Mouse (Mus musculus) CH12.LX (cell line): Measurements from ENCODE around the gene Fgfr2. TPM values are rescaled to one million over a fixed set of nuclear protein-coding genes. Genes with fewer than 3 reads are reported as not detected.

Source experiments
- DNase-seq: peaks from one replicate; pipeline ENCODE4 v3.0.0-alpha.2; 2013; ENCODE audit errors: extremely low read depth
- H3K27ac ChIP-seq: 2 replicates; pipeline ENCODE4 v1.5.1; 2012; ENCODE audit warnings: low read depth, mild to moderate bottlenecking, control low read depth, moderate library complexity; ENCODE audit not compliant: insufficient read depth
- H3K27me3 ChIP-seq: replicated peaks from 2 replicates; pipeline ENCODE3; 2012; ENCODE audit warnings: inconsistent platforms
- H3K36me3 ChIP-seq, 2 experiments: replicated peaks in 1 of 2; 2 replicates each; pipeline versions ENCODE3 to v1.6.1; 2012; ENCODE audit warnings: inconsistent platforms in 1 of 2, low read length in 1 of 2, mild to moderate bottlenecking in 1 of 2, mixed read lengths in 1 of 2, moderate library complexity in 1 of 2; ENCODE audit not compliant: control insufficient read depth in 1 of 2, insufficient read depth in 1 of 2
- H3K4me1 ChIP-seq, 2 experiments: 2 replicates each; pipeline ENCODE4 v1.6.1; 2012; ENCODE audit warnings: inconsistent platforms in 1 of 2, moderate library complexity in 1 of 2; ENCODE audit not compliant: insufficient read depth in 2 of 2, control insufficient read depth in 1 of 2
- H3K4me2 ChIP-seq: 2 replicates; pipeline ENCODE4 v1.6.1; 2012; ENCODE audit warnings: low read depth, mild to moderate bottlenecking, control low read depth; ENCODE audit not compliant: poor library complexity, insufficient read depth, severe bottlenecking
- H3K4me3 ChIP-seq, 3 experiments: fragments of 150-350 bp in 1 of 3; sonication (generic) in 1 of 3; replicated peaks in 1 of 3; 2 replicates each; pipeline versions ENCODE3 to v1.5.1; 2011 to 2012; ENCODE audit warnings: low read depth in 2 of 3, low read length in 2 of 3, mild to moderate bottlenecking in 2 of 3, moderate library complexity in 2 of 3, control low read depth in 1 of 3, improper control_type of control experiment in 1 of 3, inconsistent platforms in 1 of 3, mixed read lengths in 1 of 3; ENCODE audit not compliant: poor library complexity in 1 of 3
- H3K79me2 ChIP-seq: replicated peaks from 2 replicates; pipeline ENCODE4 v1.6.1; 2012; ENCODE audit warnings: mild to moderate bottlenecking, moderate library complexity; ENCODE audit not compliant: control insufficient read depth, poor library complexity, insufficient read depth, severe bottlenecking; ENCODE audit errors: extremely low read depth
- H3K9ac ChIP-seq: 2 replicates; pipeline ENCODE4 v1.6.1; 2012; ENCODE audit warnings: low read depth, mild to moderate bottlenecking, control low read depth, moderate library complexity; ENCODE audit not compliant: insufficient read depth
- H3K9me3 ChIP-seq: replicated peaks from 2 replicates; pipeline ENCODE3; 2012; ENCODE audit warnings: low read length, inconsistent platforms, mixed read lengths
- BHLHE40 ChIP-seq: IDR thresholded peaks from 2 replicates; pipeline ENCODE4 v1.6.1; 2011; ENCODE audit warnings: mild to moderate bottlenecking, low read depth, low read length, improper control_type of control experiment
- E2F4 ChIP-seq: IDR thresholded peaks from 2 replicates; pipeline ENCODE4 v1.6.1; 2011; ENCODE audit warnings: low read depth, low read length, improper control_type of control experiment; ENCODE audit not compliant: insufficient replicate concordance
- ETS1 ChIP-seq: conservative IDR thresholded peaks from 2 replicates; pipeline ENCODE4 v1.6.1; 2012; ENCODE audit warnings: low read depth, mild to moderate bottlenecking, inconsistent platforms, low read length, improper control_type of control experiment, moderate library complexity
- GABPA ChIP-seq: IDR thresholded peaks from 2 replicates; pipeline ENCODE4 v1.6.1; 2012; ENCODE audit warnings: low read depth, low read length, improper control_type of control experiment, inconsistent platforms; ENCODE audit not compliant: insufficient replicate concordance
- HCFC1 ChIP-seq: IDR thresholded peaks from 2 replicates; pipeline ENCODE4 v1.6.1; 2012; ENCODE audit warnings: low read depth, mild to moderate bottlenecking, inconsistent platforms, low read length, improper control_type of control experiment
- JUN ChIP-seq: IDR thresholded peaks from 2 replicates; pipeline ENCODE4 v1.6.1; 2011; ENCODE audit warnings: low read depth, mild to moderate bottlenecking, low read length, improper control_type of control experiment, moderate library complexity; ENCODE audit not compliant: insufficient read depth
- KAT2A ChIP-seq: IDR thresholded peaks from 2 replicates; pipeline ENCODE4 v1.6.1; 2012; ENCODE audit warnings: low read length, improper control_type of control experiment, inconsistent platforms; ENCODE audit not compliant: insufficient replicate concordance
- MAFK ChIP-seq: IDR thresholded peaks from 2 replicates; pipeline ENCODE4 v1.6.1; 2011; ENCODE audit warnings: low read length, improper control_type of control experiment; ENCODE audit not compliant: insufficient replicate concordance
- MEF2A ChIP-seq: IDR thresholded peaks from 2 replicates; pipeline ENCODE4 v1.6.1; 2014; ENCODE audit warnings: low read depth, mild to moderate bottlenecking, inconsistent platforms, low read length, improper control_type of control experiment, borderline replicate concordance
- MYC ChIP-seq: IDR thresholded peaks from 2 replicates; pipeline ENCODE4 v1.6.1; 2011; ENCODE audit warnings: low read depth, mild to moderate bottlenecking, improper control_type of control experiment, low read length
- NELFE ChIP-seq: IDR thresholded peaks from 2 replicates; pipeline ENCODE4 v1.6.1; 2011; ENCODE audit warnings: low read depth, low read length, improper control_type of control experiment
- PAX5 ChIP-seq: IDR thresholded peaks from 2 replicates; pipeline ENCODE4 v1.6.1; 2012; ENCODE audit warnings: low read length, inconsistent platforms, mixed read lengths
- POLR2A ChIP-seq: IDR thresholded peaks from 2 replicates; pipeline ENCODE4 v1.6.1; 2011; ENCODE audit warnings: low read depth, mild to moderate bottlenecking, improper control_type of control experiment, low read length
- POLR2AphosphoS2 ChIP-seq: IDR thresholded peaks from 2 replicates; pipeline ENCODE4 v1.6.1; 2011; ENCODE audit warnings: low read depth, low read length, improper control_type of control experiment
- RCOR1 ChIP-seq: conservative IDR thresholded peaks from 2 replicates; pipeline ENCODE4 v1.6.1; 2012; ENCODE audit warnings: low read depth, mild to moderate bottlenecking, inconsistent platforms, low read length, improper control_type of control experiment
- SMC3 ChIP-seq: IDR thresholded peaks from 2 replicates; pipeline ENCODE4 v1.6.1; 2011; ENCODE audit warnings: low read depth, low read length, improper control_type of control experiment
- TCF12 ChIP-seq: IDR thresholded peaks from 2 replicates; pipeline ENCODE4 v1.6.1; 2014; ENCODE audit warnings: low read depth, mild to moderate bottlenecking, inconsistent platforms, low read length, improper control_type of control experiment
- UBTF ChIP-seq: IDR thresholded peaks from 2 replicates; pipeline ENCODE4 v1.6.1; 2012; ENCODE audit warnings: low read depth, mild to moderate bottlenecking, inconsistent platforms, low read length, improper control_type of control experiment, moderate library complexity
- USF2 ChIP-seq: conservative IDR thresholded peaks from 2 replicates; pipeline ENCODE4 v1.6.1; 2011; ENCODE audit warnings: low read depth, low read length, improper control_type of control experiment
- ZC3H11A ChIP-seq: IDR thresholded peaks from 2 replicates; pipeline ENCODE4 v1.6.1; 2012; ENCODE audit warnings: low read depth, mild to moderate bottlenecking, inconsistent platforms, low read length, improper control_type of control experiment
- ZKSCAN1 ChIP-seq: IDR thresholded peaks from 2 replicates; pipeline ENCODE4 v1.6.1; 2012; ENCODE audit warnings: low read depth, inconsistent platforms, low read length, improper control_type of control experiment, borderline replicate concordance
- ZMIZ1 ChIP-seq: IDR thresholded peaks from 2 replicates; pipeline ENCODE4 v1.6.1; 2012; ENCODE audit warnings: low read depth, mild to moderate bottlenecking, inconsistent platforms, low read length, improper control_type of control experiment
- ZNF384 ChIP-seq: IDR thresholded peaks from 2 replicates; pipeline ENCODE4 v1.6.1; 2012; ENCODE audit warnings: low read depth, low read length, improper control_type of control experiment, inconsistent platforms
- dilution Hi-C: fragments of 300-500 bp; cut with MboI; formaldehyde crosslinking; loops from 2 replicates; pipeline ENCODE4 v1.14.3; 2020; ENCODE audit warnings: low sequenced_read_pairs; ENCODE audit not compliant: extremely low pct_unique_long_range_greater_than_20kb, extremely low pct_ligation_motif_present
- in situ Hi-C: fragments of 300-500 bp; cut with MboI; formaldehyde crosslinking; loops from 3 replicates; pipeline ENCODE4 v1.14.3; 2019; ENCODE audit warnings: low sequenced_read_pairs, low pct_ligation_motif_present, low pct_unique_long_range_greater_than_20kb, mixed read lengths
- polyA plus RNA-seq: library from polyadenylated mRNA; unstranded; fragments of >175 nt; gene quantifications from 2 replicates; pipeline ENCODE4 v1.2.1, GENCODE M21; 2012; ENCODE audit warnings: low read depth; ENCODE audit not compliant: insufficient read length
- total RNA-seq, 2 experiments: library from RNA; depleted of rRNA; stranded (reverse); fragments of 300-350 nt in 1 of 2; fragments of >200 nt in 1 of 2; gene quantifications; 2 replicates each; pipeline ENCODE4 v1.2.3; 2012 to 2014

Fgfr2 gene
- total and polyA plus RNA-seq, 3 experiments = not detected

GRCm38 (mm10) chr7:130325983-130326433, 2797.1 kb downstream of the Fgfr2 start:
- dilution Hi-C loops = no loop called here
- Histone ChIP-seq H3K9ac (no peak overlapping the region), H3K79me2 (no peaks in the 10 kb centered on the region), H3K27ac (no peak overlapping the region), H3K4me3 (no peak overlapping the region), H3K4me1 (peaks cover 3 to 7% of the 10 kb centered on the region in 2 experiments; a peak in 3 of 4 replicates), H3K36me3 (no peaks in the 10 kb centered on the region), H3K9me3 (peaks cover 7% of the 10 kb centered on the region), H3K4me2 (no peak overlapping the region), H3K27me3 (peaks cover 85% of the 10 kb centered on the region)
- DNase-seq = no peak
- TF ChIP-seq HCFC1 (no peak), ETS1 (no peak), POLR2AphosphoS2 (no peak), TCF12 (no peak), GABPA (no peak), MEF2A (no peak), RCOR1 (no peak)
- in situ Hi-C loops = no loop called here

GRCm38 (mm10) chr7:130324716-130325401, 2798.3 kb downstream of the Fgfr2 start:
- no peaks in the 10 kb centered on the region for H3K36me3 ChIP-seq
- DNase-seq = no peak
- H3K9ac ChIP-seq = no peak overlapping the region
- H3K4me3 ChIP-seq = no peak overlapping the region
- no peak overlapping the region for H3K4me2 ChIP-seq
- in situ Hi-C loops (no loop called here), dilution Hi-C loops (no loop called here)
- H3K4me1 ChIP-seq = peaks cover 3 to 7% of the 10 kb centered on the region in 2 experiments; a peak in 3 of 4 replicates
- TF ChIP-seq JUN (no peak), USF2 (no peak), ZNF384 (peak; percentile 9; the same call in 1 of the 2 replicates)
- no peaks in the 10 kb centered on the region for H3K79me2 ChIP-seq
- peaks cover 7% of the 10 kb centered on the region for H3K9me3 ChIP-seq
- H3K27ac ChIP-seq = no peak overlapping the region
- peaks cover 87% of the 10 kb centered on the region for H3K27me3 ChIP-seq

GRCm38 (mm10) chr7:130323766-130324165, 2799.4 kb downstream of the Fgfr2 start:
- Histone ChIP-seq H3K27ac (no peak overlapping the region), H3K79me2 (no peaks in the 10 kb centered on the region), H3K4me1 (peaks cover 3 to 7% of the 10 kb centered on the region in 2 experiments; a peak in 3 of 4 replicates), H3K27me3 (peaks cover 88% of the 10 kb centered on the region), H3K9me3 (peaks cover 7% of the 10 kb centered on the region), H3K36me3 (no peaks in the 10 kb centered on the region), H3K4me2 (no peak overlapping the region), H3K4me3 (no peak overlapping the region), H3K9ac (no peak overlapping the region)
- dilution Hi-C loops = no loop called here
- in situ Hi-C loops = no loop called here
- peak; percentile 27 for DNase-seq
- no peak for TF ChIP-seq NELFE
- TF ChIP-seq ZMIZ1 = no peak
- peak; percentile 39 for TF ChIP-seq ETS1
- TF ChIP-seq JUN = no peak
- TF ChIP-seq MAFK = peak; percentile 61; the same call in 1 of the 2 replicates
- no peak for TF ChIP-seq USF2
- TF ChIP-seq BHLHE40 = peak; percentile 71
- TF ChIP-seq PAX5 = no peak
- TF ChIP-seq GABPA = no peak
- no peak for TF ChIP-seq UBTF
- TF ChIP-seq POLR2A = no peak
- peak; percentile 17; the same call in 1 of the 2 replicates for TF ChIP-seq TCF12
- TF ChIP-seq ZNF384 = no peak
- TF ChIP-seq SMC3 = no peak
- TF ChIP-seq E2F4 = no peak
- TF ChIP-seq ZC3H11A = no peak
- TF ChIP-seq POLR2AphosphoS2 = no peak
- no peak for TF ChIP-seq ZKSCAN1
- TF ChIP-seq KAT2A = no peak
- TF ChIP-seq RCOR1 = no peak
- no peak for TF ChIP-seq MYC
